Mouse (Mus musculus) limb, embryonic 12.5 days (tissue): ENCODE measurements around the gene Sgo1. TPM values are rescaled to one million over a fixed set of nuclear protein-coding genes. Genes with fewer than 3 reads are reported as not detected.
"Not testable (repeated sequence)": the region's sequence is repeated elsewhere in the genome, so short reads cannot be mapped to it uniquely, and the experiment has no call there.

Source experiments
- ATAC-seq: fragments of 200-750 bp; cut with Nextera tagmentation; 2 replicates; pipeline ENCODE4 v1.8.0; 2017; ENCODE audit warnings: low read depth, moderate TSS enrichment; ENCODE audit not compliant: insufficient number of reproducible peaks, insufficient read depth, low FRiP score, low TSS enrichment
- H3K27ac ChIP-seq: fragments of 300-500 bp; sonication (generic); 2 replicates; pipeline ENCODE4 v1.5.1; 2016; ENCODE audit warnings: mild to moderate bottlenecking, moderate library complexity
- H3K27me3 ChIP-seq: fragments of 300-500 bp; sonication (generic); 2 replicates; pipeline ENCODE4 v1.6.1; 2016; ENCODE audit warnings: mild to moderate bottlenecking, moderate library complexity
- H3K36me3 ChIP-seq: fragments of 300-500 bp; sonication (generic); 2 replicates; pipeline ENCODE4 v1.6.1; 2016; ENCODE audit warnings: mild to moderate bottlenecking, moderate library complexity
- H3K4me1 ChIP-seq: fragments of 300-500 bp; sonication (generic); replicated peaks from 2 replicates; pipeline ENCODE4 v1.6.1; 2016
- H3K4me2 ChIP-seq: fragments of 300-500 bp; sonication (generic); 2 replicates; pipeline ENCODE4 v1.6.1; 2016; ENCODE audit warnings: mild to moderate bottlenecking, moderate library complexity
- H3K4me3 ChIP-seq: fragments of 300-500 bp; sonication (generic); replicated peaks from 2 replicates; pipeline ENCODE4 v1.5.1; 2016; ENCODE audit warnings: mild to moderate bottlenecking
- H3K9ac ChIP-seq: fragments of 300-500 bp; sonication (generic); replicated peaks from 2 replicates; pipeline ENCODE4 v1.6.1; 2016; ENCODE audit warnings: mild to moderate bottlenecking, moderate library complexity
- H3K9me3 ChIP-seq: fragments of 300-500 bp; sonication (generic); 2 replicates; pipeline ENCODE4 v1.6.1; 2016; ENCODE audit warnings: mild to moderate bottlenecking, moderate library complexity
- WGBS: fragments of 180-500 bp; shearing (Covaris S2); methylation state at CpG from one replicate; pipeline ENCODE4 v1.1.7; 2016; 5-methylcytosine and 5-hydroxymethylcytosine counted together
- polyA plus RNA-seq: library from polyadenylated mRNA; unstranded; fragments of >200 nt; fragmentation: Nextera tagmentation; extraction: Ambion mirVana; gene quantifications from 2 replicates; pipeline ENCODE4 v1.2.1, GENCODE M21; 2016

The Sgo1 gene
- 43.2 and 43.5 TPM in 2 replicates for polyA plus RNA-seq

DNA sequence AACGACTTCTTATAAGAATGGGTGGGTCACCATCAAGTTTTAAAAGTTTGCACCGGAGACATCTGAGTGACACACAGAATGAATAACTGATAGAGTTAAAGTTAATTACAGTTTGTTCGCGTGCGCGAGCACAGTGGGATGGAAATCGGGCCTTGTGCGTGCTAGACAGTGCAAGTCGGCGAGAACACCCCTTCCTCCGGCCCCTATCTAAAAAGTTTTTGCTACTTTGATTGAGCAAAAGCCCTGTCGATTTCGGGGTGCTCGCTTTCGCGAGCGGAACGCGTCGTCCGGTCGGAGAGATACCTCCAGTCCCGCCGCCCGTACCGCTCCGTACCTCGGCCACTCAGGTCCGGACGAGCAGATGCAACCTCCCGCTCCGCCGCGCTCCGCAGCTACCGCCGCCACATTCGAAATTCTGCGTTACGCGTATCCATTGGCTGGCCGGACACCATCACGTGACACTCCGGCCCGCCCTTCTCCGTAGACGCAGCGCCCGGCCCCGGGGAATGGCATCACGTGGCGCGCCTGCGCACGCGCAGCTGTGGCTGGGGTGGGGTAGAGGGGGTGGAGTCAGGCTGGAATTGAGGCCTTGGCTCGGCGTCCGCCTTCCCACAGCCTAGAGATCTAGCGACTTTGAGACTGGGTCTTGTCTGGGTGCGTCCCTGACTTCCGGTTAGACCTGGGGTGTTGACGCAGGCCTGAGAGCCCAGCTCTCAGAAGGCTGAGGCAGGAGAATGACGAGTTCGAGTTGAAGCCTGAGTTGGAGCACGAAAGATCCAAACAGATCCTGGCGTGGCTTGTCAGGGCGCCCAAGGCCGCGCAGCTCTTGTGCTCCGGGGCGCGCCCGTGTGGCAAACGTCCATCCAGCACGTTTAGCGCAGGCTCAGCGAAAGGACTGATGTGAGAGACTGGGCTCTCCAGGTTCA is at the start of gene Sgo1:
Sgo1 (minus strand) TSS at position 457 of the 926 bp plus-strand sequence.
- H3K27ac ChIP-seq, result peak within 1 kb of the TSS; percentile 98
- peak within 1 kb of the TSS; percentile 60 for H3K4me3 ChIP-seq
- H3K4me2 ChIP-seq, result peak within 1 kb of the TSS; percentile 59
- H3K36me3 ChIP-seq, result peaks cover 26% of the 10 kb centered on the region
- WGBS, result under 1% methylated on average over 78 of the region's 78 CpGs
- H3K4me1 ChIP-seq, result peaks cover 2% of the 10 kb centered on the region; the same call in 1 of the 2 replicates
- peak; percentile 100 for ATAC-seq
- H3K9me3 ChIP-seq, result no peaks in the 10 kb centered on the region
- no peaks in the 10 kb centered on the region for H3K27me3 ChIP-seq
- peak within 1 kb of the TSS; percentile 78 for H3K9ac ChIP-seq

DNA sequence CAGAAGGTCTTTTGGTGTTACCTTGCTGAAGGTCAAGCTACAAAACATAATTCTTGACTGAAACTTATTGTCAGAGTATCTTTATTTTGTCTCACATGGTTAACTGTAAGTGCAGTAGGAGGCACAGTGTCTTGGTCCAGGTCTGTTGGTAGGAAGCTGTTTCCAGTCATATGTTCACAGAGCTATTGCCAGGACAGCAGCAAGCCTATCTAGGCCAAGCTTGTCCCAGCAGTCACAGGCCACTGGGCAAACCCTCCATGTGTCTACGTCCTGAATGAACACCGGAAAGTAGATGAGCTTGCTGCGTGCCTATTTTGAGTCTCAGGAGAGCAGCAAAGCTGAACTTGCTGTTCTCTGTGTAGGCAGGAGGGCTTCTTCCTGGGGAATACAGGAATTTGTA is 29.8 kb upstream of the Sgo1 start:
- not testable (repeated sequence) for H3K27me3 ChIP-seq, H3K9ac ChIP-seq, H3K4me2 ChIP-seq, H3K9me3 ChIP-seq, H3K27ac ChIP-seq, ATAC-seq, H3K4me1 ChIP-seq, H3K4me3 ChIP-seq, H3K36me3 ChIP-seq
- WGBS, result 85% methylated on average over 3 of the region's 3 CpGs

DNA sequence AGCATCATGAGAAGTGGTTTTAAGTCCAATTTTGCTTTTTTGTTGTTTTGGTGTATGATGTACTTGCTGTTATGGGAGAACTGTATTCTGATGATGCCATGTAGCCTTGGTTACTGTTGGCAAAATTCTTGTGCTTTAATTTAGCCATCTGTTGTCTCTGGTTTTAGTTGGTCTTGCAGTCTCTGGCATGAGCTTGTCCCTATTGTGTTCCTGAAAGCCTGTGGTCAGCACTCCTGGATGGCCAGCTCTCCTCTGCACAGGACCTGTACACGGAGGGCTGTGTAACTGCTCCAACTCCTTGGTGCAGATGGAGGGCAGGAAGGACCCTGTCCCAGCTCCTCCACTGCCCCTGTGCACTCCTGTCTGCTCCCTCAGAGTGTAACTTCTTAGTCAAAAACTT is 29.3 kb upstream of the Sgo1 start:
- Histone ChIP-seq H3K9ac (no peak overlapping the region), H3K4me3 (no peak overlapping the region), H3K4me1 (no peaks in the 10 kb centered on the region), H3K36me3 (no peaks in the 10 kb centered on the region), H3K27ac (no peak overlapping the region), H3K9me3 (no peaks in the 10 kb centered on the region), H3K27me3 (no peaks in the 10 kb centered on the region), H3K4me2 (no peak overlapping the region)
- 74% methylated on average over 1 of the region's 1 CpGs for WGBS
- ATAC-seq, result no peak

DNA sequence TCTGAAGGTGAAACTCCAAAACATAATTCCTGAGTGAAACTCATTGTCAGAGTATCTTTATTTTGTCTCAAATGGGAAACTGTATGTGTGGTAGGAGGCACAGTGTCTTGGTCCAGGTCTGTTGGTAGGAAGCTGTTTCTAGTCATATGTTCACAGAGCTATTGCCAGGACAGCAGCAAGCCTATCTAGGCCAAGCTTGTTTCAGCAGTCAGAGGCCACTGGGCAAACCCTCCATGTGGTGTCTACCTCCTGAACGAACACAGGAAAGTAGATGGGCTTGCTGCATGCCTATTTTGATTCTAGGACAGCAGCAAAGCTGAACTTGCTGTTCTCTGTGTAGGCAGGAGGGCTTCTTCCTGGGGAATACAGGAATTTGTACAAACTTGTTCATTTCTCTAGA is 26.0 kb upstream of the Sgo1 start:
- not testable (repeated sequence) for H3K27me3 ChIP-seq, H3K4me1 ChIP-seq, H3K36me3 ChIP-seq, H3K4me3 ChIP-seq, H3K27ac ChIP-seq, H3K4me2 ChIP-seq, H3K9me3 ChIP-seq, H3K9ac ChIP-seq, ATAC-seq
- WGBS, result 59% methylated on average over 1 of the region's 1 CpGs

DNA sequence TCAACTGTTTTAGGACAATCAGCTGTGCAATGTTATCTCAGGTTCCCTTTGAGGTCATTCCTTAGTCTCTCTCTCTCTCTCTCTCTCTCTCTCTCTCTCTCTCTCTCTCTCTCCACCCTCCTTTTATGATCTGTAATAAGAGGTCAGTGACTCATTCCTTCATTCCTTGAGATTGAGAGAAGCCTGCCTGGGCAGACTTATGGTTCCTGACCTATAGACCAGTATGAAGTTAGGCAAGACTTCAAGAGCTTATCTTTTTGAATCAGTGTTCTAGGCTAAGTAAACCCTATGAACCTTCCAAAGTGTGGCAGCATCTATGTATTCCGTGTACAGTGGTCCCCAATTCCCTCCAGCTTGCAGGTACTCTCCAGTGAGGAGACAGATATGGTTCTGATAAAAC is 25.3 kb upstream of the Sgo1 start:
- no peaks in the 10 kb centered on the region for H3K36me3 ChIP-seq
- ATAC-seq, result no peak
- H3K4me1 ChIP-seq, result no peaks in the 10 kb centered on the region
- no peak overlapping the region for H3K4me3 ChIP-seq
- no peak overlapping the region for H3K4me2 ChIP-seq
- no peaks in the 10 kb centered on the region for H3K9me3 ChIP-seq
- no peak overlapping the region for H3K27ac ChIP-seq
- 66% methylated on average over 1 of the region's 1 CpGs for WGBS
- no peaks in the 10 kb centered on the region for H3K27me3 ChIP-seq
- H3K9ac ChIP-seq, result no peak overlapping the region

DNA sequence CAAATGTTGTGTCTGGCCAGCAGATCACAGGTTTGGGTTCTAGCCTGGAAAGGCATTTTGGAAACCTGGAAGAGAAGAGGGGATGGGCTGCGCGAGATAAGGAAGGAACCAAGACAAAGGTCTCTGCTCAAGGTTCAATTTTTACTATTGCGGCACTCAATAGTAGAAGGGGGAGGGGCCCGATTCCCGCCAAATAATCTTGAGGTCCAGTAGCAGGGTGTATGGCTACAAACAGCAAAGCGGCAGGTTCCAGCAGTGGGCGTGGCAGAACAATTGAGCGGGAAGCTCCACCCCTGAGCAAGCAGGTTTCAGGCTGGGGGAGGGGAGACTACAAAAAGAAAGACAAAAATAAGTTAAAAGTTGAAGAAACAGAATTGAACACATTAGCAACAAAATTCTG is 8.4 kb upstream of the Sgo1 start:
- H3K9ac ChIP-seq, H3K27ac ChIP-seq, H3K27me3 ChIP-seq, H3K36me3 ChIP-seq, H3K9me3 ChIP-seq, ATAC-seq, H3K4me3 ChIP-seq, H3K4me1 ChIP-seq, H3K4me2 ChIP-seq: not testable (repeated sequence)
- WGBS, result 90% methylated on average over 8 of the region's 8 CpGs

DNA sequence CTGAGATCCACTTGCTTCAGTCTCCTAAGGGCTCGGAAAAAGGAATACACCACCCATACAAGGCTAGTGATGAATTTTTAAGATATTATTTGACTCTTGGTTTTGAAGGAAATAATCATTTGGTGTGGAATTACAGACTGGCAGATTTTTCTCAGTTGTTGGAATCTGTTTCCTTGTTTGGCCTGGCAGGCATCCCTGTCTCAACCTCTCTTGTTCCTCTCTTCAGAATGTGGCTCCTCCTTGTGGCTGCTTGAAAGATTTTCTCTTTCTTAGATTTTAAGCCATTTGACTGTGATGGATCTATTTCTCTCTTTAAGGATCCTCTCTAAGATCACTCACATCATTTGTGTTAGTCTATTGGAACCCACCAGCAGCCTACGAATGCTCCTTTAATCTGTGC is 4.9 kb upstream of the Sgo1 start:
- H3K4me1 ChIP-seq, result no peaks in the 10 kb centered on the region; the same call in 1 of the 2 replicates
- no peak overlapping the region for H3K4me3 ChIP-seq
- no peak for ATAC-seq
- WGBS, result 82% methylated on average over 2 of the region's 2 CpGs
- no peak overlapping the region for H3K27ac ChIP-seq
- H3K36me3 ChIP-seq, result no peaks in the 10 kb centered on the region
- no peak overlapping the region for H3K4me2 ChIP-seq
- H3K27me3 ChIP-seq, result no peaks in the 10 kb centered on the region
- H3K9ac ChIP-seq, result no peak overlapping the region
- H3K9me3 ChIP-seq, result 0 out of 2 replicates have a peak, but pooled peaks cover 4% of the 10 kb centered on the region

DNA sequence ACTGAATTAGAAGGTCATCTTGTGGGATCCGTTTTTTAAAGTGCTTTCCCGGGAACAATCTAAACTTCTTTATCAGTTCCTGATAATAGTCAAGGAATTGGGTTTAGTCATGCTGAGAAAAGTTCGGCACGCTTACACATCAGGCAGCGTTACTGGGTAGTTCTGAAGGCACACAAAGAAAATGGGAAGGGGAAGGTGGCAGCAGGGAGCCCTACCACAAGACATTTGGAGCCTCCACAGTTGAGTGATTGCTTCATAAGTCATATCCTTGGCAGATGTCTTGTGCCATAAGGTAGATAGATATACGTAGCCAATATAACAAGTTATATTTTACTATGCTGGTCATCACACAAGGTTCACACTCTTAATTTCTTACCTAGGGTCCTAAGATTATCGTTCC is 813 bp upstream of the Sgo1 start:
- Histone ChIP-seq H3K4me1 (peaks cover 2% of the 10 kb centered on the region; the same call in 1 of the 2 replicates), H3K4me3 (peak overlapping the region; percentile 60), H3K9ac (peak overlapping the region; percentile 78), H3K36me3 (peaks cover 18% of the 10 kb centered on the region), H3K9me3 (no peaks in the 10 kb centered on the region), H3K4me2 (peak overlapping the region; percentile 59), H3K27ac (peak overlapping the region; percentile 98), H3K27me3 (no peaks in the 10 kb centered on the region)
- WGBS, result 23% methylated on average over 7 of the region's 7 CpGs
- ATAC-seq, result no peak

DNA sequence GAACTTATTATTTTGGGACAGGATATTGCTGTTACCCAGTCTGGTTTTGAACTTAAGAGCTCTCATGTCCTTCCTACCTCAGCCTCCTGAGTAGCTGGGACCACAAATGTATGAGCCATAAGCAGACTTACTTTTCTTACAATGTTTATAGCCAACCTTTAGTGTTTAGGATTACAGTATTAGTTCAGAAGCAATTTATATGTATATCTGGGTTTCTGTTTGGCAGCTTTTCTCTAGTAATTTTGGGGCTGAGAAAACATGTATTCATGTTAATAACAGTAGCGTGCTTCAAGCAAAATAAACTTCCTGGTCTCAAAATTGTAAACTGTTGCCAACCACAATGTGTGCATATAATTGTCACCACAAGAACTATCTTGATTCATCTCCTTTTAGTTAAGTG is 812 bp downstream of the Sgo1 start:
- H3K4me2 ChIP-seq, result peak overlapping the region; percentile 59
- peak overlapping the region; percentile 70 for H3K9ac ChIP-seq
- peak overlapping the region; percentile 60 for H3K4me3 ChIP-seq
- WGBS, result 38% methylated on average over 1 of the region's 1 CpGs
- ATAC-seq, result no peak
- H3K9me3 ChIP-seq, result no peaks in the 10 kb centered on the region
- H3K36me3 ChIP-seq, result peaks cover 34% of the 10 kb centered on the region
- no peak overlapping the region for H3K27ac ChIP-seq
- no peaks in the 10 kb centered on the region for H3K27me3 ChIP-seq
- peaks cover 2% of the 10 kb centered on the region; the same call in 1 of the 2 replicates for H3K4me1 ChIP-seq

DNA sequence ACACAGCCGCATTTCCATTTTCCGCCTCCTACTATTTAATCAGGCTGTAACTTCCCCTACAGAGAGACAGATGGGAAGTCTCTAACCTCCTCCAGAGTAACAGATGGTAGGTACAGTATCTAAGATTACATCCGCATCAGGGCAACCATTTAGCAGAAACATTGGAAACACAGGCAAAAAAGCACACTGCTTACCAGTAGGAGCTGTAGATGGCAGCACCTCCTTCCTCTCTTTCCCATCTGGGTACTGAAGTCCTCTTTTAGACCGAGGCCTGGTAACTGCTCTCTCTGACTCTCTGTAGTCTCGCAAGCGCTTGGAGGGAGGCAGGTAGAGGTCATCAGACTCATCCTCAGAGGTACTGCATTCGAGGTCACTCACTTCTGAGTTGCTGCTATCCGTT is 10.4 kb downstream of the Sgo1 start:
- 90% methylated on average over 8 of the region's 8 CpGs for WGBS
- H3K36me3 ChIP-seq, result peaks cover 81% of the 10 kb centered on the region
- no peak for ATAC-seq

DNA sequence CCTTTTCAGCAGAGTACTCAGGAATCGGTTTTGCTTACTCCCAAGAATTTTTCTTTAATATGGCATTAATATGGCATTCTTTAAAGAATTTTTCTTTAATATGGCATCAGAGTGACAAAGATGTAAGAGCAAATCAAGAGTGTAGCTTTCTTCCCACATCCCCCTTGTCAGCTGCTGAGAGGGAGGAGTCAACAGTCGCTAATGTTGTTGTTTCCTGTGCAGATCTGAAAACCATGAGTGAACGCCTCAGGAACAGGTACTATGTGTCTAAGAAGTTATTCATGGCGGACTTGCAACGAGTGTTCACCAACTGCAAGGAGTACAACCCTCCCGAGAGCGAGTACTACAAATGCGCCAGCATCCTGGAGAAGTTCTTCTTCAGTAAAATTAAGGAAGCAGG is 18.7 kb downstream of the Sgo1 start:
- Histone ChIP-seq H3K36me3 (peaks cover 48% of the 10 kb centered on the region), H3K27ac (no peak overlapping the region), H3K4me3 (no peak overlapping the region), H3K9ac (no peak overlapping the region), H3K4me2 (no peak overlapping the region), H3K27me3 (no peaks in the 10 kb centered on the region), H3K4me1 (no peaks in the 10 kb centered on the region), H3K9me3 (no peaks in the 10 kb centered on the region)
- ATAC-seq, result no peak
- 95% methylated on average over 8 of the region's 8 CpGs for WGBS

More for the DNA sequence above, 10.4 kb downstream of the Sgo1 start:
- Histone ChIP-seq H3K4me3 (no peak overlapping the region), H3K27me3 (no peaks in the 10 kb centered on the region), H3K4me1 (no peaks in the 10 kb centered on the region), H3K9ac (no peak overlapping the region), H3K9me3 (no peaks in the 10 kb centered on the region), H3K4me2 (no peak overlapping the region), H3K27ac (no peak overlapping the region)
